Mouse (Mus musculus) heart, postnatal 4 days (tissue): Measurements from ENCODE around the gene Tulp2. TPM values are rescaled to one million over a fixed set of nuclear protein-coding genes. Genes with fewer than 3 reads are reported as not detected.

Experiments
- DNase-seq: peaks from one replicate; pipeline ENCODE4 v3.0.0; 2021
- total RNA-seq, 2 experiments: library from RNA; stranded (reverse); gene quantifications; 2 replicates each; pipeline ENCODE4 v1.2.3; 2021

The Tulp2 gene
- total RNA-seq: 1 to 10 TPM in 1 of 2 experiments, not detected in 1; 1.1 TPM

DNA sequence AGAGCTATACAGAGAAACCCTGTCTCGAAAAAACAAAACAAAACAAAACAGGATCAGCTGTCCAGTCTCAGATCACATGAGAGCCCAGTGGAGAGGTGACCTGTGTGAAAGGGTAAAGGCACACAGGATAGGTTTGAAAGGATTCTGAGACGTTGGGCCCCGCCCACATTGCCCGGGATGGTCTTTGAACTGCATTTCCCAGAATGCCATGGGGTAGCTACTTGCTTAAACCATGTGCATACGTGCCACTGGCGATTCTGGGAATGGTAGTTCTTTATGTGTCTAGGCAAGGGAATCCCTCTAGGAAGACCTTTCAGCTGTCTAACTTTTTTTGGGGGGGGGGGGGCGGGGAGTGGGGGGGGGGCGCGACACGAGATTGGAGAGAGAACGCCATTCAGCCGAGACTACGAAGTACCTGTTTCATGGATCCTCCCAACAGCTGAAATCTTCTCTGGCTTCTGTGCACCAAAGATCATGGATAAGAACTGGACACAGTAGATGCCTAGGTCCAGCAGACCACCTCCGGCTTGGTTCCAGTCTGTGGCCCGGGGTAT is at the start of gene Tulp2:
Gene Tulp2, plus strand, starts transcription at position 504 of the 554 bp plus-strand sequence.
- peak; percentile 67 for DNase-seq

DNA sequence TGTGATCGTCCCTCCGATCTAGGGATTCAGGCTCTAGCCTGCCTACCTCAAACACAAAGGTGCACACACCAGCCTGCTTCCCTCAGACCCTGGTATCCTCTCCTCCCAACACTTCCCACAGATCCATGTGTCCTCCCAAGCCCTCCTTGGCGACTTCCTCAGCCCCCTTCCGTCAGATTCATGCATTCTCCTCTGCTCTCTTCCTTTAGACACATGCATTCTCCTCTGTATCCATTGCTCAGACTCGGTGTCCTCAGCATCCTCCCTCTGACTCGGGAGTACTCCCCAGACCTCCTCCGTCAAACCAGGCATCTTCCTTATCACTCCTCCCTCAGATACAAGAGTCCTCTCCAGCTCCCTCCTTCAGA is 47.9 kb upstream of the Tulp2 start:
- no peak for DNase-seq

DNA sequence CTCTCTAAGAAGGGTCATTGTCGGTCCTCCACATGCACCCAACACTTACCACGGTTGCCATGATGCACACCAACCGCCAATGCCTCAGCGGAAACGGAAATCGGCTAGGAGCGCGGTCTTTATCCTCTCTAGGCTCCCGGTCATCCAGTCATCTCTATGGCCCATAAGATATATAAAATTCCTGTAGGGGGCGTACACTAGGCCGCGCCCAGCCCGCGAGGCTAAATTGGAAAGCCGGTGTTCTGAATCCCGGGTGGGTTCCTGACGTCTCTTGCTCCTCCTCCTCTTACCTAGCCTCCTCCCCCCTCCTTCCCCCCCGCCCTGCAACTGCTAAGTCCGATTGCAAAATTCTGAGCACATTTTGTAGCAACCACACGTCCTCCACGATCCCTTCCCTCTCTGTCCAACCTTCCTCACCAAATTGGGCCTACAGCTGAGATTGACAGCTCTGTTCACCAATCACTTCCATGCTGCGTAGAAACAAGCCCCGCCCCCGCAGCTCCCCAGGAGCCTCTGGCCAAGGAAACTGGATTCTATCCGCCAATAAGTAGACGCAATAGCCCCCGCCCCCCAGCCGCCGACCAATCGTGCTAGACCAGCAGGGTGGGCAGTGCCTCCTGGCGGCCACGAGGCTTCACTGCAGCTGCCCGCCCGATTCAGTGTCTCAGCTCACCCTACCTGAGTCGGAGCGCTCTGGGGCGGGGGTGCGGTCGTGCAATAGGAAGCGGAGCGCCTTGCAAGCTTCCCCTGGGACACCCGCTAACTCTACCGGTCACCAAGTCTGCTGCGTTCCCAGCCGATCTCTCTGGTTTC is 47.3 kb upstream of the Tulp2 start, which contains the start of gene Gys1:
Gene Gys1, plus strand, starts transcription at position 642 of the 813 bp plus-strand sequence.
- DNase-seq: peak; percentile 100

DNA sequence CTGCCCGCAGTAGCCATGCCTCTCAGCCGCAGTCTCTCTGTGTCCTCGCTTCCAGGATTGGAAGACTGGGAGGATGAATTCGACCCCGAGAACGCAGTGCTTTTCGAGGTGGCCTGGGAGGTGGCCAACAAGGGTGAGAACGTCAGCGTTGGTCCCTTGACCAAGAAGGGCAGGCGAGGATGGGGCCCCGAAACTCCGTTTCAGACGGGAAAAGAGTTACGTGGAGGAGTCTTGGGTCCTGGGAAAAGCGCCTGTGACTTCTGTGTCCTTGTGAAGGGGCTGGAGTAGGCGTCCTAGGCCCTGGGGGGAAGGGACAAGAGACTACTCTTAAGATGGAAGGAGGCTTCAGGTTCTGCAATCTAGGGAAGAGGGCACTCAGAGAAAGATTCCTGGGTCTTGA is 46.6 kb upstream of the Tulp2 start:
- DNase-seq: no peak

DNA sequence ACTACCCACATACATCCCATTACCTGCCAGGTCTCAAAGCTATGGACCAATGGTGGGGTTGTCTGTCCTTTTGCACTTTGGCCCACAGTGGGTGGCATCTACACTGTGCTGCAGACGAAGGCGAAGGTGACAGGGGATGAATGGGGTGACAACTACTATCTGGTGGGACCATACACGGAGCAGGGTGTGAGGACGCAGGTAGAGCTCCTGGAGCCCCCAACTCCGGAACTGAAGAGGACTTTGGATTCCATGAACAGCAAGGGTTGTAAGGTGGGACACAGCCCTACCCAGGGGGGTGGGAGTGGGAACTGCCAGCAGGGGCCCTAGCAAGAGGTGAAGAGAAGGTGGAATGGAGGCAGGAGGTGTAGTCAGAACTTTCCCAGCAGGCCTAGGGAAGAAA is 45.2 kb upstream of the Tulp2 start:
- DNase-seq: no peak

DNA sequence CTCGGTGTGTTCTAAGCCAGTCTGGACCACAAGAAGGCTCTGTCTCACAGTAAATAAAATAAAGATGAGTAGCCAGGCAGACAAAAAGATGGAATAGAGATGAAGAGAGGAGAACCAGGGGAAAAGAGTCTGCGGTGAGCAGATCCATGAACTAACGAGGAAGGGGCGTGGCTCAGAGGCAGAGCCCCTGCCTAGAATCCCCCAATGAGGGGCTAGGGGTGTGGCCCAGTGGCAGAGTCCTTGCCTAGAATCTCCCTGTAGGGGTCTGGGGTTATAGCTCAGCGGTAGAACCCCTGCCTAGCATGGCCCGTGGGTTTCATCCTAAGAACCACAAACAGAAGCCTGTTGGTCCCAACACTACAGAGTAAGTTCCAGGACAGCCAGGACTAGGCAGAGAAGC is 44.6 kb upstream of the Tulp2 start:
- DNase-seq: no peak

DNA sequence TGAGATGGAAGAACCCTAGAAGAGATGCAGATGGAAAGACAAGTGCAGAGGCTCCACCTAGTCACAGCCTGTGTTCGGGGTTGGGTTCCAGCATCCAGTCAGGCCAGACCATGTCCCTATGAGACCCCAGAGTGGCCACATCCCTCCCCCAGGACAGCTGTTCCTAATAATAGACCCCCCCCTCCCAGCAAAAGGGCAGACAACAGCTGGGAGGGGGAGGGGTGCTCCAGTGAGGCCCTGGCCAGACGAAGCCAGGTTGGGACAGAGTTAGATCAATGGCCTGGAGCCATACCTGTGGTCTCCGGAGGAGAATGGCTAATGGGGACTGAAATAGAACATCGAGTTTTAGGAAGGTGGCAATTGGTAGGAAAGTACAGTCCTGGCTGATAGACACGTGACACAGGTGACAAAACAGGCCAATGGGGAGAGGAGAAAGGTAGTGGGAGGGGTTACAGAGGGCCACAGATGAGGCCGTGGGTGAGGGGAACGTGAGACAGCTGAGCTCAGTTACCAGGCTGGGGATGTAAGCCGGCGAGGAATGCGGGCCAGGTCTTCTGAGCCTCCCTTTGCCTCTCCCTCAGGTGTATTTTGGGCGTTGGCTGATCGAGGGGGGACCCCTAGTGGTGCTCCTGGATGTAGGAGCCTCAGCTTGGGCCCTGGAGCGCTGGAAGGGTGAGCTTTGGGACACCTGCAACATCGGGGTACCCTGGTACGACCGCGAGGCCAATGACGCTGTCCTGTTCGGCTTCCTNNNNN is 44.0 kb upstream of the Tulp2 start, which contains the start of gene Ruvbl2:
Gene Ruvbl2, minus strand, starts transcription at position 576 of the 756 bp plus-strand sequence.
- peak; percentile 36 for DNase-seq

DNA sequence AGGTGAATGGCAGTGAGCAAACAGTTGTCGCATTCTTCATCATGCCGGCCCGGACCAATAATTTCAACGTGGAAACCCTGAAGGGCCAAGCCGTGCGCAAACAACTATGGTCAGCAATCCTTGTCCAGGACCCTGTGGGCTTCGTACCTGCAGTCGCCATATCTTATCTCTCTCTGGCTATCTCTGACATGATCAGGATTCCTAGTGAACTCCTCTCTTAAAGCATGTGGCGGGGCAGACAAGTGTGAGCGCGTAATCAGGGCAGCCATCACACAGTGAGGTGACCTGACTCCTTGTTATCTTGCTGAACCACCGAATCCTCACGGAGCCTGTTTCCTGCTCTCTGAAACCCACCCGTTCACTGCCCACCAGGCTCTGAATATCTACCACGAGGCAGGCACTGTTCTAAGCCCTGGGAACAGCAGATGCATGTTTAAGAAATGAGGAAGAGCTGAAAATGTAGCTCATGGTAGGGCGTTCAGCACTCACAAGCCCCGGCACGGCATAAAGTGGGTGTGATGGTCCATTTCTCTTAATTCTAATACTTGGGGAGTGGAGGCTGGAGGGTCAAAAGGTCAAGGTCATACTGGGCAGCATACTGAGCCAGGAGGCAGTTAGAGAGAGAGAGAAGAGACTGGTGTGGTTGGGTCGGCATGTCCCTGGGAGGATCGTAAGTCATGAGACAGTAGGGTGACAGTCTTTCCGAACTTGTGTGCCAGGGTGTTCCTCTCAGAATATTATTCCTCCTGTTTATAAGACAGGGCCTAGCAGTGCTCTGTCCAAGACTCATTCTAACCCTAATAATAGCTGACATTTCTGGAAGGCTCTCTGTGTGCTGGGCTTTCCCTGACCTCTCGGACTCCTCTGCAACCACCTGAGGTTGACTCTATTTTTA is 37.9 kb upstream of the Tulp2 start:
- DNase-seq: no peak

DNA sequence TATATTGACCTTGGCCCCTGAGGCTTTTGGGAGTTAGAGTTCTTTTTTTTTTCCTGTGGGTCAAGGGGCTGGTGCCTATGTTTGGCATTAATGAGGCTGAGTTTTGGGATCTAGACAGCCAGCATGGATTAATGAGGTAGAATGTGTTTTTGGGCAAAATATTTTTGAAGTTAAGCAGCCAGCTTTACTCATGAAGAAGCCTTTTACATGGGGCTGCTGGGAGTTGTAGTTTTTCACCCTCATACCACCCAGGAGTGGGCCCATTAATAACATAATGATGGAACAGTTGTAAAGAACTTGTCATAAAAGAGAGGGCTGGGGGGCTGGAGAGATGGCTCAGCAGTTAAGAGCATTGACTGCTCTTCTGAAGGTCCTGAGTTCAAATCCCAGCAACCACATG is 35.1 kb upstream of the Tulp2 start:
- no peak for DNase-seq

DNA sequence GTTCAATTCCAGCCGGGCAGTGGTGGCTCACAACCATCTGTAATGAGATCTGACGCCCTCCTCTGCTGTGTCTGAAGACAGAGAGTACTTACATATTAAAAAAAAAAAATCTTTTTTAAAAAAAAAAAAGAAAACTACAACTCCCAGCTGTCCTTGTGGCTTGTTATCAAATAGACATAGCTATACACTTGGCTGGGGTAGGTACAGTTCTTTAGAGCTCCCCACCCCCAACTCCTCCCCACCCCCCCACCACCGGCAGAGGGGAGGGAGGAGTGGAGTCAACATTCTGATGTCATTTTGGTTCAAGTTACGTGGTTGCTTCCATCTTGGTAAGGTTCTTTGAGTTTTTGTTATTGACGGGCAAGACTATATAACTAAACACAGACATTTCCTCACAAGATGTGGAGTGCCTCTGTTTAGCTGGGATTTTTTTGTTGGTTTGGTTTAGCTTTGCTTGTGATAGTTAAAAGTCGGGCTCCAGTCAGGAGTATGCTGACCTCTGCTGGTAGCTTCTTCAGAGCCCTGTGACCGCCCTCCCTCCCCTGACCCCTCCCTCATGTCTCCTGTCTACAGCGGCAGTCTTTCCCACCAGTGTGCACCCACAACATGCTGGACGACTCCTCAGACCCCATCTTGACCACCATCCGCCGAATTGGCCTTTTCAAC is 34.2 kb upstream of the Tulp2 start:
- peak; percentile 52 for DNase-seq

DNA sequence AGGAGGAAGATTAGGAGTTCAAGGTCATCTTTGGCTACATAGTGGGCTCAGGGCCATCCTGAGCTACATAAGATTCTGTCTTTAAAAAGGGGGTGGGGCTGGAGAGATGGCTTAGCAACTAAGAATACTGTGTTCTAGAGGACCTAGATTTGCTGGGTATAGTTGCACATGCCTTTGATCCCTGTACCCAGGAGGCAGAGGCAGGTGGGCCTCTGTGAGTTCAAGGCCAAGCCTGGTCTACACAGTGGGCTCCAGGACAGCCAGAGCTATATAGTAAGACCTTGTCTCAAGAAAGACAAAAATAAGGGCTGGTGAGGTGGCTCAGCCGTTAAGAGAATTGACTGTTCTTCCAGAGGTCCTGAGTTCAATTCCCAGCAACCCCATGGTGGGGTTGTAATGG is 31.7 kb upstream of the Tulp2 start:
- DNase-seq: no peak

DNA sequence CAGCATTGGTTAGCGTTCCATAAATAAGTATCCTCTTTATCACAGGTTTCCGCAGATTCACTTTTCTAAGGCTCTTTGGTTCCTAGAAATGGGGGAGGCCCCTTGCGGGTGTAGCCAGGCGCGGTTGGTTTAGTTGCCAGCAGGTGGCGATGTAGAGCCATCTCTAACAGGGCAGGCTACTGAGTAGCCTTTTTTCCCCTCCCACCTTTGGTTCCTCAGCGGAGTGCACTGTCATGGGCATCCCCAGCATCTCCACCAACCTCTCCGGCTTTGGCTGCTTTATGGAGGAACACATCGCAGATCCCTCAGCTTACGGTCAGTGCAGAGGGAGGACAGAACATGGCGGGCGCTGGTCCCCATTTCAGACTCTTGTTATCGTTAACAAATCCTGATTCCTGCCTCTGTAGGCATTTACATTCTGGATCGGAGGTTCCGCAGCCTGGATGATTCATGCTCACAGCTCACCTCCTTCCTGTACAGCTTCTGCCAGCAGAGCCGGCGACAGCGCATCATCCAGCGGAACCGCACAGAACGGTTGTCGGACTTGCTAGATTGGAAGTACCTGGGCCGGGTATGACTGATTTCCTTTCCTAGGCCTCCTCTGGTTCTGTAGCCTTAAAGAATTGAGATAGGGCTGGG is 30.2 kb upstream of the Tulp2 start:
- DNase-seq: peak; percentile 90

DNA sequence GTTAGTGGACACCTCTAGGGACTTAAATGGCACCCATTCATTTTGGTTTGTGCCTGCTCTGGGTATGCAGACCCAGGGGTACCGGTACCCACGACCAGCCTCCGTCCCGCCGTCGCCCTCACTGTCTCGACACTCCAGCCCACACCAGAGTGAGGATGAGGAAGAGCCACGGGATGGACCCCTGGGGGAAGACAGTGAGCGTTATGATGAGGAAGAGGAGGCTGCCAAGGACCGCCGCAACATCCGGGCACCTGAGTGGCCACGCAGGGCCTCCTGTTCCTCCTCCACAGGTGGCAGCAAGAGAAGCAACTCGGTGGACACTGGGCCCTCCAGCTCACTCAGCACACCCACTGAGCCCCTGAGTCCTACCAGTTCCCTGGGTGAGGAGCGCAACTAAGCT is 26.7 kb upstream of the Tulp2 start:
- no peak for DNase-seq

DNA sequence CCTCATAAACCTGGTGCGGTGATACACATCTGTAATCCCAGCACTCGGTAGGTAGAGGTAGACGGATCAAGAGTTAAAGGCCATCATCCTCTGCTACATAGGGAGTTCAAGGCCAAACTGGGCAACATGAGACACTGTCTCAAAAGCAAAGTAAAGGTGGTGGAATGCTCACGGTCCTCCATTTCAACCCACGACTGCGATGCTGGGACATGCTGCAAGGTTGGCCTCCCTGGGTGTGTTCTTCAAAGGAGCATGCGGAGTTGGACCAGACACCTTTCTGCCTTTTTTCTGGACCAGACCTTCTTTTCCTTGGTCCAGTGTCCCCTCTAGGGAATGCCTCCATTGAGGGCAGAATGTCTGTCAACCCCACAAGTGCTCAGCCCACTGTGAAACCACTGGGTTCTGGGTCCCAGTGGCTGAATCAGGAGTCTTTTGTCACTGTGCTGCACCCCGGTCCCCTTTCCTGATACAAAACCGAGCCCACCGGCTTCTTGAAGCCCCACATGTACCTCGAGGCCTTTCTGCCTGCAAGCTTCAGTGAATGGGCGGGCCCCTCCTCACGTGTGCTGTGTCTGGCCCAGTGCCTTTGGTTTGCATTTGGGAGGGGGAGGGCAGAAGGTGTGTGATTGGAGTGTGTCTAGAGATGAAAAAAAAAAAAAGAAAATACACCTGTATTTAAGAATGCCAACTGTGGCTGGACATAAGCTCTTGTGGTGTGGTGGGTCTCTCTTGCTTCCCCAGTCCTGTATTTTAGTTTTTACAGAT is 25.6 kb upstream of the Tulp2 start:
- DNase-seq: no peak

DNA sequence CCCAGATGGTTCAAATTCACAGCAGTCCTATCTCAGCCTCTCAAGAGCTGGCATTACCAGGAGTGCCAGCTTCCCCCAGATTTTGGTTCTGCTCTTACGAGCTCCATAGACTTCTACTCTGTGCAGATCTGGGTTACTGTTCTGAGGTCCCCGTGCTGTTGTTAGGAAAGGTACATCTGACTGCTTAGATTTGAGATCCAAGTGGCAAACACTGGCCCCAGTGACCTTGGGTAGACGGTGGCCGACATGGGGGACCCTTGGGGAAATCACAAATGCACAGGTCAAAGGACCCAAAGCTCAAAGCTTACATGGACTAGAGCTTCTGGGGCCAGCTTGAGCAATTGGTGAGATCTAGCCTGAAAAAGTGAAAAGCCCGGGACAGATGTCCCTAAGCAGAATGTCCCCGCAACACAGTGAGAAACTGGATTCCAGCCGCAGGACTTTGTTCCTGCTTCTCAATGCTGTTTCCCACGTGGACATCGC is 24.9 kb upstream of the Tulp2 start:
- no peak for DNase-seq

DNA sequence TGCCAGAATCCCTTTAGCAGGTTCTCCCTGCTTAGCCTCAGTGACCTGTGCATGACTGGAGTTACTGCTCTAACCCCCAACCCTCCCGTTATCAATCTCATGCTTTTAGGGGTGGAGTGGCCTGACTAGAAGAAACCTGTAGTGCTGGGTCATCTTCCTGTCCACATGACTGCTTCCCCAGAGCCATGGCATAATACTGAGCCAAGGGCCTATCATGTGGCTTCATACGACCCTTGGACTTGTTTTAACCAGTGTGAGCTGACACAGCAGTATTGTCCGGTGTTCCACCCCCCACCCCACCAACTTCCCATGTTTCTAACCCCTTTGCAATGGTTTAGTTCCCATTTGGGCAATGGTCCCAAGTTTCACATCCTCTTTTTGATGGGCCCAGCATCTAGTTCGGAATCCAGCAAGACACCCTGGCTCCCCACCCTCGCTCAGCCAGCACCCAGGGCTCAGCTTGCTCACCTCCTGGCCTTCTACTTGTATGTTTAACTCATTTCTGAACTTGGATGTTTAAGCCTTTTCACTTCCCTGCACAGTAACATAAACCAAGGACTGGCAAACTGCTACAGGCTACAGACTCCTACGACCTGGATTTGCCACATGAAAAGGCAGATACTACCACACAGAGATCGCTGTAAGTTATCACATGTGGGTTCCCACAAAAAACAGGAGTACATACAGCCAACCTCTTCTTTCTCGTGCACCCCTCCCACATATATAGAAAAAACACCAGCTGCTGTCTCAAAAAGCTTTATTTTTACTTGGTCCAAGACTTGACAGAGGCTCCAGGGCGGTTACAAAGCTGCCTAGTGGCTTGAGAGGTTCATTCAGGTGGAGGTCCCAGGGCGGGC is 24.2 kb upstream of the Tulp2 start:
- no peak for DNase-seq

DNA sequence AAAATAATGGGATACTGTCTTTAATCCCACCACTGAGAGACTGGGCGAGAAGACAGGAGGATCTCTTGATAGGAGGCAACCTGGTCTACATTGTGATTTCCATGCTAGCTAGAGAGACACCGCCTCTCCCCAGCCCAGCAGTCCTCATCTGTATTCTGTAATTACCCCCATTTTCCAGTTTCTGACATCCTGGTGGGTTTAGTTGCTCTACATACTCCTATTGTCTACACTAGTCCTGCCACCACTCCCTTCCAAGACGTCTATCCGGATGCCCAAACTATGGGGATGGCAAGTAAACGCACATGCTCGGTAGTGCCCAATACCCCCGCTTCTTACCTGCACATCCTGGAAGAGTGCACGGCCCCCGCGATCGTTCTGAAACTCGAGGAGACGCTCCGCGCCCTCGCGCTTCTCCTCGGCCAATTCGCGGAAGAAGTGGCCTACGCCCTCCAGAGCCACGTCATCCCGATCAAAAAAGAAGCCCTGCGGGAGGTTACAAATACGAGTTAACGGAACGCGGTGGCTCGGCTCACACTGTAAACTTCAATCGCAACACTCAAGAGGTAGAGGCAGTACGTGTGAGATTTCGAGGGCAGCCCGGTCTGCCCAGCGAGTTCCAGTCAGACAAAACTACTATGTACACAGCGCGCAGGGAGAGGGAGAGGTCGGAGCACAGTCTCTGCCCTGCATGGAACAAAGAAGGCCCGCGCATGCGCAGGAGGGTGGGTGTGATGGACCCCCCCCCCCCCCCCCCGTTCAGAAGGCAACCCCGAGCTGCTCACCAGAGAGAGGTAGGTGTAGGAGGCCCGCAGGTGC is 22.7 kb upstream of the Tulp2 start:
- DNase-seq: peak; percentile 90

DNA sequence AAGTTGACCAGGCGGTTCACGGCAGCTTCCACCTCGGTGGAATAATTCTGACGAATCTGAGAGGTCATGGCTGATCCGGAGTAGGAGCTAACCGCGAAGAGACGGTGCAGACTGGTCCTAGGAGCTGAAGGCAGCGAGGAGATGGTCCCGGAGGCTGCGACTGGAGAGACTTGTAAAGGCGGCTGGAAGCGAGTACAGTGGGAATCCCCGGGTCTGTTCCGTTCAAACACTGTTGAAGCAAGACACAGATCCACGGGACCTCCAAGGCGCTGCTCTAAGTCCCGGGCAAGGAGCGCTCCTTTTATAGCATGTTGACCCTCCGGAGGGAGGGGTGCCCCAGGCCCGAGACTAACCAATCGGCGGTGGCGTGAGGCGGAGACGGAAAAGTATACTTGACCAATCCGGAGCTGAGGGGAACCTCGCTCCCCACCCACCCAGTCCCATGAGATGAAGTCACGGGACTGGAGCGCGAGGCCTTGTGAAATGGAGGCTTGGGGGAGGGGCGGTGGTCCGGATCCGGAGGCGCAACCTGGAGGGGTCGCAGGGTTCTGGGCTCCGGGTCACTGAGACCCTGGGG is 22.0 kb upstream of the Tulp2 start, which contains the start of gene Ftl1:
Gene Ftl1, minus strand, starts transcription at position 321 of the 577 bp plus-strand sequence.
- peak; percentile 97 for DNase-seq
